Mouse (Mus musculus): ENCODE measurements around the gene Arid2. TPM values are rescaled to one million over a fixed set of nuclear protein-coding genes. Genes with fewer than 3 reads are reported as not detected.

Arid2 gene
- polyA plus RNA-seq, 1 experiment from 2014 or later, result 7.3 TPM

DNA sequence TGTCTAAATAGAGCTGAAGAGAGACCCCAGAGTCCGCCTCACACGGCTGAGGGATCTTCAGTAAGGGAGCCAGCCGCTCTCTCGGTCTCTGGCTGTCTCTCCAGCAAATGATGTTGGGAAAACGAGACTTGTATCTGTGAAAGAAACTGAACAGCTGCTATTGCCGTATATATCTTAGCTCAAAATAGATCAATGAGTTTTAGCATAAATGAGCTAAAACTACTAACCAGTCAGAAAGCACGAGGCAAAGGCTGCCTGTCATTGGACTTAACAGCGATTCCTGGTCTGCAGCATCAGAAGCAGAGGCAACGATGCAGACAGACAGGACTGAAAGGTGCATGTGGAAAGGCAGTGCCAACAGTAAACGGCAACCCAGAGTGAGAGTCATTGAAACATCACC lies 111.0 kb downstream of the Arid2 start:
- WGBS, result 74% methylated on average over 10 of the region's 10 CpGs
- Histone ChIP-seq H3K9me3 (ENCODE audit: control insufficient read depth, low read length) (no peaks in the 10 kb centered on the region), H3K4me3 (ENCODE audit: low read depth, low read length) (no peak overlapping the region), H3K36me3 (ENCODE audit: control insufficient read depth, insufficient read depth, low read length) (peaks cover 10% of the 10 kb centered on the region; the same call in 1 of the 2 replicates), H3K9ac (ENCODE audit: low read length) (no peak overlapping the region), H3K27me3 (ENCODE audit: control insufficient read depth, insufficient read depth, low read length) (no peaks in the 10 kb centered on the region), H3K27ac (replicated peaks) (no peak overlapping the region), H3K4me1 (replicated peaks; ENCODE audit: control insufficient read depth, insufficient read depth) (no peaks in the 10 kb centered on the region), H3K4me2 (replicated peaks; ENCODE audit: low read depth) (no peak overlapping the region)
- TF ChIP-seq CTCF (IDR thresholded peaks at IDR 0.05; ENCODE audit: low read depth) (no peak), EP300 (optimal IDR thresholded peaks at IDR 0.05) (no peak)
- DNase-seq (ENCODE audit: low spot score) (no peak), ATAC-seq (ENCODE audit: low FRiP score, low TSS enrichment) (no peak)

DNA sequence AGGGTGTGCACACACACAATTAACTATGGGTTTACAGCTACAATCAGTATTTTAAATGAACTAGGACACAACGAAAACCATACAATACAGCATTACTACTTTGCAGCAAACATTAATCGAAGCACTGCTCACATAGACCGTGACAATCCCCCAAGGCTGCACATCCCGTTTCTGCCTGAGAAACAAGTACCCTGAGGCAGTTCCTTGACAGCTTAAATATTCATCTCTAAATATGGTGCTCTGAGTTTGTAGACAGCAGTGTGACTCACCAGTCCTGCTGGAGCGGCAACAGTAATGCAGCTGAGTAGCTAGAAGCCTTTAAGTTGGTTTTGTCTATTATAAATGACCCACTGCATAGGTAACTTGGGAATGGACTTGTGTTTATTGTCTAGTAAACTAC lies 118.2 kb downstream of the Arid2 start:
- Histone ChIP-seq H3K27me3 (ENCODE audit: control insufficient read depth, insufficient read depth, low read length) (no peaks in the 10 kb centered on the region), H3K9ac (ENCODE audit: low read length) (no peak overlapping the region), H3K4me2 (replicated peaks; ENCODE audit: low read depth) (no peak overlapping the region), H3K4me1 (replicated peaks; ENCODE audit: control insufficient read depth, insufficient read depth) (no peaks in the 10 kb centered on the region), H3K36me3 (ENCODE audit: control insufficient read depth, insufficient read depth, low read length) (no peaks in the 10 kb centered on the region), H3K27ac (replicated peaks) (no peak overlapping the region), H3K9me3 (ENCODE audit: control insufficient read depth, low read length) (no peaks in the 10 kb centered on the region), H3K4me3 (ENCODE audit: low read depth, low read length) (no peak overlapping the region)
- DNase-seq (ENCODE audit: low spot score) (no peak), ATAC-seq (ENCODE audit: low FRiP score, low TSS enrichment) (no peak)
- TF ChIP-seq EP300 (optimal IDR thresholded peaks at IDR 0.05), result no peak
- 0 out of 2 replicates have a peak, but pooled peaks have one; percentile 13 for TF ChIP-seq CTCF (IDR thresholded peaks at IDR 0.05; ENCODE audit: low read depth)
- 68% methylated on average over 5 of the region's 5 CpGs for WGBS

DNA sequence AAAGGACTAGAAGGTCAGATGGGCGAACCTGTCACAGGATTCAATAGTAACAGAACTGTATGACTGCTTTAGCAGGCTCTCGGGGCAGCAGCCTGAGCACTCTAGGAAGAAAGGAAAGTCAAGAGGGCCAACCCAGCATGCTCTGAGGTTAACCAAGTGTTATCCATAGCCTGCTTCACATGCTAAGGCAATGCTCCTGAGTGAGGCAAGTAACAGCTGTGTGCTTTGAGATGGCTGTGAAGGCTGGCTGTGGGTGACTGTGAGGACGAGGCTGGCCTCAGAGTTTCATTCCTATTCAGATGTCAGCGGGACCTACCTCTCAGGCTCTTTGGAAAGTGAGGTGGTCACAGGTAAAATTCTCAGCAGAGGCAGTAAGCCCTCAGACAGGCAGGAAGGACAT lies 118.9 kb downstream of the Arid2 start:
- no peak overlapping the region for H3K4me2 ChIP-seq (replicated peaks; ENCODE audit: low read depth)
- no peak for TF ChIP-seq EP300 (optimal IDR thresholded peaks at IDR 0.05)
- no peak for TF ChIP-seq CTCF (IDR thresholded peaks at IDR 0.05; ENCODE audit: low read depth)
- ATAC-seq (ENCODE audit: low FRiP score, low TSS enrichment) (no peak), DNase-seq (ENCODE audit: low spot score) (no peak)
- H3K4me1 ChIP-seq (replicated peaks; ENCODE audit: control insufficient read depth, insufficient read depth), result no peaks in the 10 kb centered on the region
- WGBS, result 79% methylated on average over 4 of the region's 4 CpGs
- H3K4me3 ChIP-seq (ENCODE audit: low read depth, low read length), result no peak overlapping the region
- H3K36me3 ChIP-seq (ENCODE audit: control insufficient read depth, insufficient read depth, low read length), result no peaks in the 10 kb centered on the region
- no peaks in the 10 kb centered on the region for H3K27me3 ChIP-seq (ENCODE audit: control insufficient read depth, insufficient read depth, low read length)
- no peak overlapping the region for H3K9ac ChIP-seq (ENCODE audit: low read length)
- H3K9me3 ChIP-seq (ENCODE audit: control insufficient read depth, low read length), result no peaks in the 10 kb centered on the region
- no peak overlapping the region for H3K27ac ChIP-seq (replicated peaks)

DNA sequence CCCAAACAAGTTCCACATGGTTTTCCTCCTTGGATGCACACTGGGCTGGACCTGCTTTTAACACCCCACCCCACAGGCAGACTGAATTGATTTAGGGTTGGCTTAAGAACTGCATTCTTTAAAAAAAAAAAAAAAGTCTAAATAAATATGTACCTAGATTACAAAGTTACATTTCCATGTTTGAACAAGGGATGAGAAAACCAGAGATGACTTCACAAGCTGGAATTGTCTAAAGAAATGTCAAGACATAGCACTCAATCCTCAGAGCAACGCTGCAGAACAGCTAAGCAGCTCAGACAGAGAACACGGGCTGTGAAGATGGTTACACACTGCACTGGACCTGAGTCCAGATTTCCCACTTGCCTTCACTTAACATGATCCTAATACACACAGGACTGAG lies 119.8 kb downstream of the Arid2 start:
- ATAC-seq (ENCODE audit: low FRiP score, low TSS enrichment), result no peak
- no peaks in the 10 kb centered on the region for H3K9me3 ChIP-seq (ENCODE audit: control insufficient read depth, low read length)
- no peak overlapping the region for H3K4me2 ChIP-seq (replicated peaks; ENCODE audit: low read depth)
- 37% methylated on average over 2 of the region's 2 CpGs for WGBS
- 0 out of 2 replicates have a peak, but pooled peaks cover 2% of the 10 kb centered on the region for H3K36me3 ChIP-seq (ENCODE audit: control insufficient read depth, insufficient read depth, low read length)
- H3K4me1 ChIP-seq (replicated peaks; ENCODE audit: control insufficient read depth, insufficient read depth), result no peaks in the 10 kb centered on the region
- H3K27ac ChIP-seq (replicated peaks), result no peak overlapping the region
- no peaks in the 10 kb centered on the region for H3K27me3 ChIP-seq (ENCODE audit: control insufficient read depth, insufficient read depth, low read length)
- no peak overlapping the region for H3K4me3 ChIP-seq (ENCODE audit: low read depth, low read length)
- TF ChIP-seq CTCF (IDR thresholded peaks at IDR 0.05; ENCODE audit: low read depth) (no peak), EP300 (optimal IDR thresholded peaks at IDR 0.05) (no peak)
- no peak for DNase-seq (ENCODE audit: low spot score)
- H3K9ac ChIP-seq (ENCODE audit: low read length), result no peak overlapping the region

DNA sequence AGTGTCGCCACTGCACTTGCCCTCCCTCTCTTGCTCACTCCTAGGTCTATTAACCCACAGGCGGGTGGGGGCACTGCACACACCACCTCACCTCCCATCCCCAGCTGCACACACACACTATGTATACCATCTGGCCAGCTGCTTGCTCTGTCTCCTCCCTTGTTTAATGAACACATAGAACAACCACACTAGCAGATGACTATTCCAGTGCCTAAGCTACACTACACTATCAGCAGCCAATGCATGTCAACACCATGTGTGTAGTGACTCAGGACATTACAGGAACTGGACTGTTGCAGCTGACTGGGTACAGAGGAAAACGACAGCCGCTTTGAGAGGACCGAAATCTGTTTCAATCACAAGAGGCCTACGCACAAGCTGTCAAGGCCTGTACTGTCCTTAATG lies 121.4 kb downstream of the Arid2 start:
- peak; percentile 95 for ATAC-seq (ENCODE audit: low FRiP score, low TSS enrichment)
- no peak overlapping the region for H3K4me2 ChIP-seq (replicated peaks; ENCODE audit: low read depth)
- H3K9ac ChIP-seq (ENCODE audit: low read length), result no peak overlapping the region
- no peak overlapping the region for H3K27ac ChIP-seq (replicated peaks)
- no peaks in the 10 kb centered on the region for H3K9me3 ChIP-seq (ENCODE audit: control insufficient read depth, low read length)
- H3K4me3 ChIP-seq (ENCODE audit: low read depth, low read length), result no peak overlapping the region
- no peaks in the 10 kb centered on the region for H3K27me3 ChIP-seq (ENCODE audit: control insufficient read depth, insufficient read depth, low read length)
- TF ChIP-seq CTCF (IDR thresholded peaks at IDR 0.05; ENCODE audit: low read depth) (no peak), EP300 (optimal IDR thresholded peaks at IDR 0.05) (no peak)
- H3K4me1 ChIP-seq (replicated peaks; ENCODE audit: control insufficient read depth, insufficient read depth), result no peaks in the 10 kb centered on the region
- 87% methylated on average over 6 of the region's 6 CpGs for WGBS
- peaks cover 9% of the 10 kb centered on the region; the same call in 1 of the 2 replicates for H3K36me3 ChIP-seq (ENCODE audit: control insufficient read depth, insufficient read depth, low read length)
- peak; percentile 46 for DNase-seq (ENCODE audit: low spot score)

DNA sequence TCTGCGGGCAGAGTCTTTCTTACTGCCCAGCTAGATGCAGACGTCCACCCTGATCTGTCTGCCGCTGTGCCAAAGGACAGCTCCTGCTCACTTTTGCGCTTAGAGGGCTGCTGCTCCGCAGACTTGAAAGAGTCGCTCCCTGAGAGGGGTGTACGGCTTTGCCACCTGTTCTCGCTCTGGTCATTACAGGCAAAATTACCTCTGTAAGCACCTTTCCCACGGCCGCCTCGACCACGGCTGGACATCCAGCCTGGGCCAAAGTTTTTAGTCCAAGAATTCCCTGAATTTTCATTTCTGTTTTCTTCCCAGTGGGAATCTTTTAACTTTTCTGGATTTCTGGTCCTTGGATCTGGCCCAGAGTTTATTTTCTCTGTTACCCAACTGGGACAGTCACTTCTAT lies 130.8 kb downstream of the Arid2 start:
- Histone ChIP-seq H3K4me1 (replicated peaks; ENCODE audit: control insufficient read depth, insufficient read depth) (no peaks in the 10 kb centered on the region), H3K36me3 (ENCODE audit: control insufficient read depth, insufficient read depth, low read length) (peaks cover 34% of the 10 kb centered on the region), H3K27me3 (ENCODE audit: control insufficient read depth, insufficient read depth, low read length) (no peaks in the 10 kb centered on the region), H3K4me2 (replicated peaks; ENCODE audit: low read depth) (no peak overlapping the region), H3K4me3 (ENCODE audit: low read depth, low read length) (no peak overlapping the region), H3K9ac (ENCODE audit: low read length) (no peak overlapping the region), H3K27ac (replicated peaks) (no peak overlapping the region), H3K9me3 (ENCODE audit: control insufficient read depth, low read length) (no peaks in the 10 kb centered on the region)
- 91% methylated on average over 12 of the region's 12 CpGs for WGBS
- ATAC-seq (ENCODE audit: low FRiP score, low TSS enrichment) (no peak), DNase-seq (ENCODE audit: low spot score) (no peak)
- no peak for TF ChIP-seq CTCF (IDR thresholded peaks at IDR 0.05; ENCODE audit: low read depth)
- TF ChIP-seq EP300 (optimal IDR thresholded peaks at IDR 0.05), result no peak

All from stomach, postnatal 0 days (tissue).